Mouse (Mus musculus) kidney, postnatal 0 days (tissue): ENCODE results near the gene Ifitm10. TPM values are rescaled to one million over a fixed set of nuclear protein-coding genes. Genes with fewer than 3 reads are reported as not detected.

Source experiments
- ATAC-seq: fragments of 200-750 bp; cut with Nextera tagmentation; replicated peaks from 2 replicates; pipeline ENCODE4 v1.8.0; 2017; ENCODE audit warnings: low read depth, moderate number of reproducible peaks, moderate TSS enrichment, moderate library complexity; ENCODE audit not compliant: low FRiP score
- DNase-seq: peaks from one replicate; pipeline ENCODE4 v3.0.0-alpha.2; 2016; ENCODE audit warnings: low spot score
- H3K27ac ChIP-seq: fragments of 300-500 bp; sonication (generic); 2 replicates; pipeline ENCODE4 v1.5.1; 2014; ENCODE audit warnings: mild to moderate bottlenecking
- H3K27me3 ChIP-seq: fragments of 300-500 bp; sonication (generic); 2 replicates; pipeline ENCODE4 v1.6.1; 2014; ENCODE audit warnings: low read length, mixed read lengths; ENCODE audit not compliant: insufficient read depth
- H3K36me3 ChIP-seq: fragments of 300-500 bp; sonication (generic); 2 replicates; pipeline ENCODE4 v1.6.1; 2014; ENCODE audit warnings: low read length, mixed read lengths; ENCODE audit not compliant: insufficient read depth
- H3K4me1 ChIP-seq: fragments of 300-500 bp; sonication (generic); replicated peaks from 2 replicates; pipeline ENCODE4 v1.6.1; 2014; ENCODE audit warnings: antibody characterized with exemption, low read length, mixed read lengths; ENCODE audit not compliant: insufficient read depth
- H3K4me2 ChIP-seq: fragments of 300-500 bp; sonication (generic); 2 replicates; pipeline ENCODE4 v1.6.1; 2014; ENCODE audit warnings: mild to moderate bottlenecking, low read length, moderate library complexity, mixed read lengths
- H3K4me3 ChIP-seq: fragments of 300-500 bp; sonication (generic); replicated peaks from 2 replicates; pipeline ENCODE4 v1.5.1; 2014; ENCODE audit warnings: low read depth, low read length
- H3K9ac ChIP-seq: fragments of 300-500 bp; sonication (generic); 2 replicates; pipeline ENCODE4 v1.6.1; 2014; ENCODE audit warnings: low read depth, low read length
- H3K9me3 ChIP-seq: fragments of 300-500 bp; sonication (generic); replicated peaks from 2 replicates; pipeline ENCODE4 v1.6.1; 2016; ENCODE audit warnings: low read length, inconsistent platforms, mixed read lengths
- CTCF ChIP-seq: IDR thresholded peaks from 2 replicates; pipeline ENCODE4 v1.5.1; 2016; ENCODE audit warnings: antibody characterized with exemption, low read depth, mild to moderate bottlenecking, moderate library complexity
- WGBS: fragments of 180-500 bp; shearing (Covaris S2); extraction: QIAGEN DNeasy Blood & Tissue Kit; methylation state at CpG from one replicate; pipeline ENCODE4 v1.1.7; 2014; 5-methylcytosine and 5-hydroxymethylcytosine counted together
- polyA plus RNA-seq: library from polyadenylated mRNA; unstranded; fragments of >200 nt; fragmentation: Nextera tagmentation; extraction: Ambion mirVana; gene quantifications from 2 replicates; pipeline ENCODE4 v1.2.1, GENCODE M21; 2015

The Ifitm10 gene
- polyA plus RNA-seq, 1 experiment from 2014 or later, result 3.6 TPM

GRCm38 (mm10) chr7:142349308-142349961 lies 24.1 kb downstream of the Ifitm10 start:
- Histone ChIP-seq H3K36me3 (no peaks in the 10 kb centered on the region), H3K4me3 (no peak overlapping the region), H3K9me3 (no peaks in the 10 kb centered on the region), H3K4me2 (no peak overlapping the region), H3K9ac (no peak overlapping the region), H3K4me1 (no peaks in the 10 kb centered on the region), H3K27me3 (no peaks in the 10 kb centered on the region), H3K27ac (no peak overlapping the region)
- ATAC-seq (peak; percentile 61; the same call in 1 of the 2 replicates), DNase-seq (peak; percentile 84)
- no peak for TF ChIP-seq CTCF
- 20% methylated on average over 9 of the region's 9 CpGs for WGBS

- Histone ChIP-seq H3K4me1 (no peaks in the 10 kb centered on the region), H3K4me2 (no peak overlapping the region), H3K36me3 (no peaks in the 10 kb centered on the region), H3K27ac (no peak overlapping the region), H3K9me3 (no peaks in the 10 kb centered on the region), H3K4me3 (no peak overlapping the region), H3K27me3 (no peaks in the 10 kb centered on the region), H3K9ac (no peak overlapping the region)
- ATAC-seq, result no peak
- no peak for DNase-seq
- no peak for TF ChIP-seq CTCF
- WGBS, result 70% methylated on average over 4 of the region's 4 CpGs
Measured at GRCm38 (mm10) chr7:142347542-142347941, 26.0 kb downstream of the Ifitm10 start.

GRCm38 (mm10) chr7:142342247-142342640 lies 31.3 kb downstream of the Ifitm10 start:
- DNase-seq (no peak), ATAC-seq (no peak)
- 51% methylated on average over 3 of the region's 3 CpGs for WGBS
- Histone ChIP-seq H3K9me3 (no peaks in the 10 kb centered on the region), H3K4me1 (0 out of 2 replicates have a peak, but pooled peaks cover 12% of the 10 kb centered on the region), H3K4me2 (no peak overlapping the region), H3K9ac (no peak overlapping the region), H3K4me3 (no peak overlapping the region), H3K27me3 (no peaks in the 10 kb centered on the region), H3K36me3 (no peaks in the 10 kb centered on the region), H3K27ac (no peak overlapping the region)
- TF ChIP-seq CTCF, result no peak

- 56% methylated on average over 10 of the region's 10 CpGs for WGBS
- no peak for TF ChIP-seq CTCF
- Histone ChIP-seq H3K27ac (no peak overlapping the region), H3K4me2 (no peak overlapping the region), H3K9ac (no peak overlapping the region), H3K36me3 (no peaks in the 10 kb centered on the region), H3K4me3 (no peak overlapping the region), H3K9me3 (no peaks in the 10 kb centered on the region), H3K27me3 (no peaks in the 10 kb centered on the region), H3K4me1 (0 out of 2 replicates have a peak, but pooled peaks cover 12% of the 10 kb centered on the region)
- ATAC-seq (no peak; the same call in 1 of the 2 replicates), DNase-seq (no peak)
Measured at GRCm38 (mm10) chr7:142341564-142342246, 31.8 kb downstream of the Ifitm10 start.

GRCm38 (mm10) chr7:142340269-142340970 lies 33.1 kb downstream of the Ifitm10 start:
- no peak; the same call in 1 of the 2 replicates for ATAC-seq

GRCm38 (mm10) chr7:142335151-142335550 lies 38.4 kb downstream of the Ifitm10 start:
- no peak overlapping the region for H3K4me2 ChIP-seq
- ATAC-seq (no peak), DNase-seq (no peak)
- WGBS, result 78% methylated on average over 8 of the region's 8 CpGs
- no peaks in the 10 kb centered on the region for H3K36me3 ChIP-seq
- no peak overlapping the region for H3K4me3 ChIP-seq
- no peak overlapping the region for H3K9ac ChIP-seq
- no peak for TF ChIP-seq CTCF
- H3K27me3 ChIP-seq, result no peaks in the 10 kb centered on the region
- H3K27ac ChIP-seq, result no peak overlapping the region
- no peaks in the 10 kb centered on the region for H3K9me3 ChIP-seq
- 0 out of 2 replicates have a peak, but pooled peaks cover 5% of the 10 kb centered on the region for H3K4me1 ChIP-seq

More at GRCm38 (mm10) chr7:142340269-142340970, 33.1 kb downstream of the Ifitm10 start:
- DNase-seq, result peak; percentile 31
- 0 out of 2 replicates have a peak, but pooled peaks cover 12% of the 10 kb centered on the region for H3K4me1 ChIP-seq
- H3K4me3 ChIP-seq, result no peak overlapping the region
- no peaks in the 10 kb centered on the region for H3K27me3 ChIP-seq
- no peak overlapping the region for H3K9ac ChIP-seq
- no peak overlapping the region for H3K4me2 ChIP-seq
- H3K27ac ChIP-seq, result no peak overlapping the region
- WGBS, result 43% methylated on average over 10 of the region's 10 CpGs
- TF ChIP-seq CTCF, result no peak; the same call in 1 of the 2 replicates
- no peaks in the 10 kb centered on the region for H3K36me3 ChIP-seq
- H3K9me3 ChIP-seq, result no peaks in the 10 kb centered on the region
